Mouse (Mus musculus): ENCODE measurements at regions not wholly inside any gene's neighbourhood (a gene's known extent, or its start where the extent isn't known, plus 50 kb on each side); places are given as distances from the start of the nearest gene placed in this dataset.
A peak's percentile ranks its signal among the peaks of the same experiment; 100 is the strongest.

DNA sequence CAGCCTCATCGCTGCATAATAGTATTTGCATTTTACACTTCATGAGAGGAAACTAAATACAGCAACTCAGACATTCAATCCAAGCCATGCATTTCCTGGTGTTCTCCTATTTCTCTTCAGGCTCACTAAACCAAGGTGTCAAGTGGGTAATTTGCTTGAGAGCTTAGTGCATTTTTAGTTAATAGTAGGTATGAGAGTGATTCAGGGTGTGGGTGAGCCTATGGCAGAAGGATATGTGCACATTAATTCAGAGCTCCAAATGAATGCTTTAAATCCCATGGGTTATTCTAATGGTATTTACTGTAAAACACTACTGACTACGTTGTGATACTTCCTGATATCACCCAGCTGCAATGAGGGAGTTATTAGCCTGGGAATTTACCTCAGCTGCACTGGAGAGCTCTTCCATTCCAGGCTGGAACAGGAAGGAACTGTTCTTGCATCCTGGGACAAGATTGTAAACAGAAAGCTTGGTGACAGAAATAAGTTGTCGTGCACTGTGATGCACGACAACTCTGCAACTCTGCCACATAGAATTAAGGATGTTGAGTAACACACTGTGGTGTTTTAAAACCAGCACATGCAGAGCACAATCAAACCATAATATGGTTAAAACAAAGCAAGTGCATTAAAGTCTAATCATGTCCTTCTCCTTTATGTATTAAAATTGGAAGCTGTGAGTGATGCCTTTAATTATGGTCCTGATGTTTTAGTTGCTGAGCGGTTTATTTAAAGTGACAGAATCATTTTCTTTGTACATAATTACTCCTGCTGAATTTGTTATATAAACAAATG, 170.4 kb upstream of the Setmar start:
- ATAC-seq (ENCODE audit: low FRiP score) (no peak), DNase-seq (ENCODE audit: low spot score) (peak; percentile 7)
- Histone ChIP-seq H3K9me3 (ENCODE audit: low read length) (no peaks in the 10 kb centered on the region), H3K4me2 (ENCODE audit: low read depth, low read length, poor library complexity, severe bottlenecking) (no peak overlapping the region), H3K9ac (replicated peaks; ENCODE audit: low read length, poor library complexity, severe bottlenecking) (no peak overlapping the region), H3K36me3 (ENCODE audit: insufficient read depth, low read length) (no peaks in the 10 kb centered on the region), H3K4me3 (ENCODE audit: low read depth, low read length) (no peak overlapping the region), H3K27me3 (ENCODE audit: insufficient read depth, low read length) (no peaks in the 10 kb centered on the region), H3K27ac (ENCODE audit: low read depth, low read length) (no peak overlapping the region), H3K4me1 (ENCODE audit: insufficient read depth, low read length) (no peaks in the 10 kb centered on the region)
- 53% methylated on average over 5 of the region's 5 CpGs for WGBS
- no peak for TF ChIP-seq CTCF (IDR thresholded peaks at IDR 0.05)

DNA sequence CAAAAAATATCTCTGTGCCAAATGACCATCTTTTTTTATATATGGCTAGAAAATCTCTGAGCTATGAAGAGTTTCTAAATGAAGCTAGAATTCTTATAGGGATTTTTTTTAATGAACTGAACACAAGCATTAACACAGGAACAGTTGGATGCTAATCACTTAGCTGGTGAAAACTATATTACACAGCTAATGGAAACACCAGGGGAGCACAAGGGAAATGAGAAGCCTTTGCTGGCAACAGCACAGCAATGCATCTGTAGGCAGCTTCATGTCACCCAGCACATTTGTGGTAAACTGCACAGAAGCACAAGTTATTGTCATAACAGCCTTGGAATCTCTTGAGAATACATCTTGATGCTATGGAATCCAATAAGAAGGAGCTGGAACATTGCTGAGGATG, 154.3 kb upstream of the Setmar start:
- Histone ChIP-seq H3K4me3 (ENCODE audit: low read depth, low read length) (no peak overlapping the region), H3K27me3 (ENCODE audit: insufficient read depth, low read length) (no peaks in the 10 kb centered on the region), H3K36me3 (ENCODE audit: insufficient read depth, low read length) (no peaks in the 10 kb centered on the region), H3K27ac (ENCODE audit: low read depth, low read length) (no peak overlapping the region), H3K4me2 (ENCODE audit: low read depth, low read length, poor library complexity, severe bottlenecking) (no peak overlapping the region), H3K9ac (replicated peaks; ENCODE audit: low read length, poor library complexity, severe bottlenecking) (no peak overlapping the region), H3K4me1 (ENCODE audit: insufficient read depth, low read length) (no peaks in the 10 kb centered on the region), H3K9me3 (ENCODE audit: low read length) (no peaks in the 10 kb centered on the region)
- DNase-seq (ENCODE audit: low spot score), result peak; percentile 43
- ATAC-seq (ENCODE audit: low FRiP score), result no peak
- TF ChIP-seq CTCF (IDR thresholded peaks at IDR 0.05), result no peak

DNA sequence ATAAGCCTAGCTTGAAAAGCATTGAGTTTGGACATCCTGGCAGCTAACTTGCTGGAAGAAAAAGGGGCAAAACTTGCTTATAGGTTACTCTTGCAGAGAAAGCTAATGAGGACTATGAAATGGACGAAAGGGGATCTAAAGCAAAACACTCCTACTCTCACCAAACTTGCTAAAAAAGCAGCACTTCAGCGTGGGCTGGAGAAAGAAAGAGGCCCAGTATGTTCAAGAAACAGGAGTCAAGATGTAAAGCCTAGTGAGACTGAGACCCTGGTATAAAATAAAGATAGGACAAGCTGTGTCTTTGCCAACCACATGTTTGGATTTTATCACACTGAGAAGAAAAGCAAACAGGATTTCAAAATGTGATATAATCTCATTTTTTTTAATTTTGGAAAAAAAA, 153.5 kb upstream of the Setmar start:
- Histone ChIP-seq H3K4me3 (ENCODE audit: low read depth, low read length) (no peak overlapping the region), H3K27me3 (ENCODE audit: insufficient read depth, low read length) (no peaks in the 10 kb centered on the region), H3K36me3 (ENCODE audit: insufficient read depth, low read length) (no peaks in the 10 kb centered on the region), H3K4me1 (ENCODE audit: insufficient read depth, low read length) (no peaks in the 10 kb centered on the region), H3K4me2 (ENCODE audit: low read depth, low read length, poor library complexity, severe bottlenecking) (no peak overlapping the region), H3K27ac (ENCODE audit: low read depth, low read length) (no peak overlapping the region), H3K9me3 (ENCODE audit: low read length) (no peaks in the 10 kb centered on the region), H3K9ac (replicated peaks; ENCODE audit: low read length, poor library complexity, severe bottlenecking) (no peak overlapping the region)
- WGBS, result 72% methylated on average over 2 of the region's 2 CpGs
- ATAC-seq (ENCODE audit: low FRiP score), result no peak
- no peak for DNase-seq (ENCODE audit: low spot score)
- no peak for TF ChIP-seq CTCF (IDR thresholded peaks at IDR 0.05)

DNA sequence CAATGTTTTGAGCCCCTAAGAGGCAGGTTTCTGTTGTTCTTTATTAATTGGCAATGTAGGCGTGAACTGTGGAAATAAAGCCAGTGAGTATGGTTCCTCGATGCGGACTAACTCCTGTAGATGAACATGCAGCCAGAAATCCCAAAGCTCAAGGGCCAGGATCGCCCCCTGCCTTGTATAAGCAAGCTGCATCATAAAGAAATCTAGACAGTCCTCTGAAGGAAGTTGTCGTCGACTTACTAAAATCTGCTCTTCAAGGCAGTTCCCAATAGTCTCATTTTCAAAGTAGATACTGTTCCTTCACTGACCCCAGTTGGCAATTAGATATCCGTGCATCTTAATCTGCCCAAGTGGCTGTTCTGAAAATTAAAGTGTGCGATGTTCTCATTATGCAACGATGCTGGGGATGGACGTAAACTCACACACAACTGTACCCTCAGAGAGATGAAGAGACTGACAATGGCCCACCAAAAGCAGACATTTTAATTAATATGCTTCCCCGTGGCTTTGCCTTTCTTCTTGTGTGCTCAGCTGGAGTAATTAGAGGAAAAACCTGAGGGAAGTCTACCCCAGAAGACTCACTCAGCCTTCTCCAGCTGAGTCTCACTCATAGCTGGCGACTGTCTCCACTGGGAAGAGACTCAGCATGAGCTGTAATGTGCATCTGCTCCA, 141.2 kb upstream of the Setmar start:
- DNase-seq (ENCODE audit: low spot score) (peak; percentile 73), ATAC-seq (ENCODE audit: low FRiP score) (peak; percentile 47; the same call in 1 of the 2 replicates)
- 0 out of 2 replicates have a peak, but pooled peaks have one; percentile 8 for TF ChIP-seq CTCF (IDR thresholded peaks at IDR 0.05)
- no peak overlapping the region for H3K9ac ChIP-seq (replicated peaks; ENCODE audit: low read length, poor library complexity, severe bottlenecking)
- H3K4me3 ChIP-seq (ENCODE audit: low read depth, low read length), result no peak overlapping the region
- WGBS, result 52% methylated on average over 12 of the region's 12 CpGs
- H3K27me3 ChIP-seq (ENCODE audit: insufficient read depth, low read length), result no peaks in the 10 kb centered on the region
- no peak overlapping the region for H3K27ac ChIP-seq (ENCODE audit: low read depth, low read length)
- no peaks in the 10 kb centered on the region for H3K9me3 ChIP-seq (ENCODE audit: low read length)
- H3K4me1 ChIP-seq (ENCODE audit: insufficient read depth, low read length), result no peaks in the 10 kb centered on the region
- H3K36me3 ChIP-seq (ENCODE audit: insufficient read depth, low read length), result no peaks in the 10 kb centered on the region
- no peak overlapping the region for H3K4me2 ChIP-seq (ENCODE audit: low read depth, low read length, poor library complexity, severe bottlenecking)

DNA sequence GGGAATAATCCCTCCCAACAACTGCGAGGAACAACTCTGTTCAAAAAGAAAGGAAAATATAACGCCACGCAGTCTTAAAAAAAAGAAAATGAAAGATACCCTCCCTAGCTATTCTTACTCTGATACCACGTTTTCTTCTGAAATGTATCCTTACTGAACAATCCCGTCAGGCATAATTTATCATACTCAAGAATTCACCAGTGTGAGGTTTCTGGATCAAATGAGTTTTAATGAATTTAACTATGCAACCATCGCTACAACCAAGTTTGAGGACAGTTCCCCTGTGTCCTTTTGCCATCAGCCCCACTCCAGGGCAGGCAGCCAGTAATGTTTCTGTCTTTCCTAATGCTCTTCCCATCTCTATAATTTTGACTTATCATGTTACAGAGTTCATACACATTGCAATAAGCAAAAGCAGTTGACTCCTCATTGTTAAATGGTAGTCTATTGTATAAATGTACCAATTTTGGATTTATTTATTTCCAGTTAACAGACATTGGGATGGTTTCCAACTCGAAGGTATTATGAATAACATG, 140.6 kb upstream of the Setmar start:
- H3K27ac ChIP-seq (ENCODE audit: low read depth, low read length), result no peak overlapping the region

More for the DNA sequence above, 140.6 kb upstream of the Setmar start:
- Histone ChIP-seq H3K4me3 (ENCODE audit: low read depth, low read length) (no peak overlapping the region), H3K36me3 (ENCODE audit: insufficient read depth, low read length) (no peaks in the 10 kb centered on the region), H3K9me3 (ENCODE audit: low read length) (no peaks in the 10 kb centered on the region), H3K4me2 (ENCODE audit: low read depth, low read length, poor library complexity, severe bottlenecking) (no peak overlapping the region), H3K4me1 (ENCODE audit: insufficient read depth, low read length) (no peaks in the 10 kb centered on the region), H3K27me3 (ENCODE audit: insufficient read depth, low read length) (no peaks in the 10 kb centered on the region), H3K9ac (replicated peaks; ENCODE audit: low read length, poor library complexity, severe bottlenecking) (no peak overlapping the region)
- peak; percentile 17 for DNase-seq (ENCODE audit: low spot score)
- 53% methylated on average over 7 of the region's 7 CpGs for WGBS
- ATAC-seq (ENCODE audit: low FRiP score), result no peak
- no peak for TF ChIP-seq CTCF (IDR thresholded peaks at IDR 0.05)
